8 mouse cellular contexts compared by ENCODE assay signal in the genomic region with DNA sequence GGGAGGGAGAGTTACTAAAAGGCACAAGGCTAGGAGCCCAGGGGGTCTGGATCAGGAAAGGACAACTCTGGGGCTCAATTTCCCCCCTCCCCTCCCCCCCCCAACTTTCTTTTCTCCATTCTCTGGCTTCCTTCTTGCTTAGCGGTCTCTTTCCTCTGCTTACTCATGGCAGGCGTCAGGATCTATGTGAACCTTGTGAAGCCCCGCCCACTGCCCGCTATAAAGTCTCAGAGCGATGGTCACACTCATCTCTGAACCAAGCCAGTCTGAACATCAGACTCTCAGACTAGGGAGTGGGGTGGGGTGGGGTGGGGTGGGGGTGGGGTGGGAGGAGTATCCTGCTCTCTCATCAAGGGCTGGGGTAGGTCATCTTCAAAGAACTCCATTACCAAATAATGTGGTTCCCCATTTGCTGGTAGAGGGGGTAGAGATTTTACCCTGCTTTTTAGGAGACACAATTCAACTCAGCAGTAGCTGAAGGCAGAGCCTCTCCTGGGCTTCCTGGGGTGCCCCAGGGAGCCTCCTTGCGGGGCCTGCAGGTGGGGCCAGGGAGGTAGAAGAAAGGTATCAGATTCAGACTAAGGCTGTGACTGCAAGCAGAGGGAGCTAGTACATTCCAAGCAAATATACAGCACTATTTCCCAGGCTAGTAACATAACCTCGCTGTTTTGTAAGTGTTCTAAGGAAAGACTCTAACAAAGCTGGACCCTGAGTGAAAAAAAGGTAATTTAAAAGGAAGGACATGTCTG.
DNase-seq lines count a peak whose midpoint lies in the region; ATAC-seq and TF ChIP-seq lines count a peak whose summit lies in the region.

No protein-coding gene starts in this region.

- no peak for TF ChIP-seq EP300 in liver, postnatal 0 days (IDR thresholded peaks at IDR 0.05; ENCODE audit: low read depth)

- DNase-seq in forebrain, postnatal 0 days = no peak
- DNase-seq in ES-CJ7 (ENCODE audit: low read depth, low spot score) = peak; percentile 96
- peak; percentile 39 for DNase-seq in liver, postnatal 0 days
- no peak for DNase-seq in urinary bladder, postnatal 14 days (ENCODE audit: low spot score)
- no peak for DNase-seq in natural killer cell, adult 2 months (ENCODE audit: low spot score in 2 of 2)
- DNase-seq in urinary bladder, adult 18-20 months (ENCODE audit: low spot score in 2 of 2) = no peak

- TF ChIP-seq CTCF in forebrain, postnatal 0 days (IDR thresholded peaks at IDR 0.05; ENCODE audit: low read depth) = 0 out of 2 replicates have a peak, but pooled peaks have one; percentile 15
- no peak for TF ChIP-seq CTCF in liver, postnatal 0 days (IDR thresholded peaks at IDR 0.05; ENCODE audit: low read depth)

- H3K27ac ChIP-seq in forebrain, postnatal 0 days (ENCODE audit: low read depth, low read length) = no peak overlapping the region
- no peak overlapping the region for H3K27ac ChIP-seq in forebrain, embryonic 16.5 days (ENCODE audit: low read length)
- 0 out of 2 replicates have a peak overlapping the region, but pooled peaks have one; percentile 80 for H3K27ac ChIP-seq in hindbrain, embryonic 13.5 days
- H3K27ac ChIP-seq in liver, postnatal 0 days (ENCODE audit: low read depth) = no peak overlapping the region

- no peak overlapping the region for H3K4me3 ChIP-seq in forebrain, postnatal 0 days (ENCODE audit: low read depth, low read length)
- H3K4me3 ChIP-seq in forebrain, embryonic 16.5 days (replicated peaks; ENCODE audit: low read length) = no peak overlapping the region
- no peak overlapping the region for H3K4me3 ChIP-seq in hindbrain, embryonic 13.5 days
- no peak overlapping the region for H3K4me3 ChIP-seq in liver, postnatal 0 days (ENCODE audit: low read depth, low read length)

- WGBS in forebrain, postnatal 0 days = 23% methylated on average over 7 of the region's 7 CpGs
- 12% methylated on average over 7 of the region's 7 CpGs for WGBS in forebrain, embryonic 16.5 days
- WGBS in hindbrain, embryonic 13.5 days = 16% methylated on average over 7 of the region's 7 CpGs
- 15% methylated on average over 6 of the region's 7 CpGs for WGBS in liver, postnatal 0 days (ENCODE audit: insufficient replicate concordance)

- ATAC-seq in forebrain, postnatal 0 days = no peak
- ATAC-seq in forebrain, embryonic 16.5 days = no peak
- ATAC-seq in hindbrain, embryonic 13.5 days (ENCODE audit: low FRiP score) = no peak; the same call in 1 of the 2 replicates
- ATAC-seq in liver, postnatal 0 days = peak; percentile 49; the same call in 1 of the 2 replicates

- H3K9ac ChIP-seq in forebrain, postnatal 0 days = no peak overlapping the region
- no peak overlapping the region for H3K9ac ChIP-seq in forebrain, embryonic 16.5 days (replicated peaks; ENCODE audit: low read depth, low read length)
- no peak overlapping the region for H3K9ac ChIP-seq in hindbrain, embryonic 13.5 days
- no peak overlapping the region for H3K9ac ChIP-seq in liver, postnatal 0 days (replicated peaks)

- H3K9me3 ChIP-seq in forebrain, postnatal 0 days (ENCODE audit: low read length) = no peaks in the 10 kb centered on the region
- H3K9me3 ChIP-seq in forebrain, embryonic 16.5 days (ENCODE audit: control insufficient read depth, low read length) = no peaks in the 10 kb centered on the region
- no peaks in the 10 kb centered on the region for H3K9me3 ChIP-seq in hindbrain, embryonic 13.5 days
- no peaks in the 10 kb centered on the region for H3K9me3 ChIP-seq in liver, postnatal 0 days (ENCODE audit: low read length)

- H3K36me3 ChIP-seq in forebrain, postnatal 0 days (ENCODE audit: insufficient read depth) = no peaks in the 10 kb centered on the region
- no peaks in the 10 kb centered on the region for H3K36me3 ChIP-seq in forebrain, embryonic 16.5 days (ENCODE audit: control insufficient read depth, insufficient read depth)
- H3K36me3 ChIP-seq in hindbrain, embryonic 13.5 days = no peaks in the 10 kb centered on the region
- no peaks in the 10 kb centered on the region for H3K36me3 ChIP-seq in liver, postnatal 0 days (replicated peaks; ENCODE audit: insufficient read depth, low read length)

- no peaks in the 10 kb centered on the region for H3K27me3 ChIP-seq in forebrain, postnatal 0 days (ENCODE audit: insufficient read depth, low read length)
- H3K27me3 ChIP-seq in forebrain, embryonic 16.5 days (replicated peaks; ENCODE audit: control insufficient read depth, insufficient read depth, low read length) = no peaks in the 10 kb centered on the region
- H3K27me3 ChIP-seq in hindbrain, embryonic 13.5 days = no peaks in the 10 kb centered on the region
- no peaks in the 10 kb centered on the region for H3K27me3 ChIP-seq in liver, postnatal 0 days (ENCODE audit: insufficient read depth, low read length)

- no peak overlapping the region for H3K4me2 ChIP-seq in forebrain, postnatal 0 days (ENCODE audit: low read depth)
- no peak overlapping the region for H3K4me2 ChIP-seq in forebrain, embryonic 16.5 days (ENCODE audit: low read length)
- H3K4me2 ChIP-seq in hindbrain, embryonic 13.5 days = no peak overlapping the region
- peak overlapping the region; percentile 10; the same call in 1 of the 2 replicates for H3K4me2 ChIP-seq in liver, postnatal 0 days (ENCODE audit: low read depth, low read length)

- no peaks in the 10 kb centered on the region for H3K4me1 ChIP-seq in forebrain, postnatal 0 days (ENCODE audit: insufficient read depth)
- peaks cover 17% of the 10 kb centered on the region for H3K4me1 ChIP-seq in forebrain, embryonic 16.5 days (replicated peaks; ENCODE audit: control insufficient read depth, insufficient read depth, low read length)
- peaks cover 41% of the 10 kb centered on the region for H3K4me1 ChIP-seq in hindbrain, embryonic 13.5 days (replicated peaks)
- H3K4me1 ChIP-seq in liver, postnatal 0 days (ENCODE audit: insufficient read depth) = no peaks in the 10 kb centered on the region

Comparison
In these comparisons a context has a peak if more than half of its experiments do, and no peak if none do; other contexts are left out.
1. DNase-seq: peak in ES-CJ7 (single experiment) and liver, postnatal 0 days (single experiment); none in forebrain, postnatal 0 days (single experiment), urinary bladder, postnatal 14 days (single experiment), natural killer cell, adult 2 months (0 of 2) and urinary bladder, adult 18-20 months (0 of 2).